Mouse (Mus musculus) gastrocnemius, postnatal 14 days (tissue): ENCODE data around the gene Galk2. TPM values are rescaled to one million over a fixed set of nuclear protein-coding genes. Genes with fewer than 3 reads are reported as not detected.

Source experiments
- DNase-seq: peaks from one replicate; pipeline ENCODE4 v3.0.0; 2021; ENCODE audit warnings: mixed read lengths
- intact Hi-C: fragments of 180-260 bp; cut with DNase I; formaldehyde crosslinking; loops from one replicate; pipeline ENCODE4 v1.15.1; 2025; ENCODE audit warnings: low total_unique reads
- total RNA-seq, 2 experiments: library from RNA; stranded (reverse); gene quantifications; 2 replicates each; pipeline ENCODE4 v1.2.3; 2021

Galk2 gene
- total RNA-seq, 2 experiments from 2014 or later, result 8.1 to 8.6 TPM

DNA sequence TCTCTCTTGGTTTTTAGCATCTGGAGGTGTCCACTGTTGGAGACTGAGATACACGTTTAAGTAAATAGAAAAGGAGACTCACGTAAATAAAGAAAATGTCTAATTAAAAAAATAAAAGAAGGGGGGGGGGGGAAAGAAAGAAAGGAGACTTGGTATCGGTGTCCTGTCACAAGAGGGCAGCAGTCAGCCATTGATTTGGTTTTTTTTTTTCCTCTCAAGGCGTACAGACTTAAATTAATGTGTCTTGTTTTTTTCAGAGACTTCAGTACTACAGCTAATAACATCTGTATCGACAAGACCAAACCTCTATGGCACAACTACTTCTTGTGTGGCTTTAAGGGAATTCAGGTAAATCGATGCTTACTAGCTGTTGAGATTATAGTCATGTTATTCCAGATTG is 34.2 kb downstream of the Galk2 start:
- intact Hi-C loops, result loop anchor here (5.0 to 10.0 kb wide), 2 partner anchors 469 to 632 kb away; no protein-coding TSS in a partner anchor
- DNase-seq, result peak; percentile 24

- intact Hi-C loops, result loop anchor here (10.0 kb wide), 1 partner anchor 630 kb away; no protein-coding TSS in a partner anchor
- DNase-seq, result no peak
Measured at GRCm38 (mm10) chr2:125895099-125895498, 36.2 kb downstream of the Galk2 start.

- intact Hi-C loops, result loop anchor here (10.0 kb wide), 1 partner anchor 628 kb away; no protein-coding TSS in a partner anchor
- DNase-seq, result no peak
Measured at GRCm38 (mm10) chr2:125896355-125896754, 37.4 kb downstream of the Galk2 start.

DNA sequence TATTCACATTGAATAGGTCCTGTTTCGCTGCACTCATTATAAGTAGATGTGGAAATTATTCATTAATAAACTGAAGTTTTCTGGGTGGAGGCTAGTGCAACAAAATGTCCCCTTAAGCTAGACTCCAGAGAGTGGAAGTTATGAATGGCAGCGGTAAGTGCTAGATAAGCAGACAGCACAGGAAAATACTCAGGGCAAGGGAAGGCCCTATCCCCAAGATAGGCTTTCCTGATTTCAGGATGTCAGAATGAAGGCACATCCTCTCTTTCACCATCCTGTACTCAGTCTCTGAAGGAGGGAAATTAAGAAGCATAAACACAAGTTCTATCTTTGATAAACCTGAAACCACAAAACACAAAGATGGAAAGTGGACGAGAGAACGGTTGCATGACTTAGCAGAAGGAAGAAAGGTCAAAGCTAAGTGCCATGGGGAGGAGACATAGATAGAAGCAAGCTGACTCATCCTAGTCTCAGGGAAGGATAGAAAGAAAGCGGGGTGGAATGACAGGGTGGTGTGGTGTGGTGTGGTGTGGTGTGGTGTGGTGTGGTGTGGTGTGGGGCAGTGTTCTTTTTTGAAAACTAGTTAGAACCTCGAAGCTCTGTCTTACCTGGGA is 42.0 kb downstream of the Galk2 start:
- DNase-seq, result no peak
- intact Hi-C loops, result no loop called here

GRCm38 (mm10) chr2:125901426-125901825 is 42.5 kb downstream of the Galk2 start:
- no peak for DNase-seq
- intact Hi-C loops, result no loop called here

- intact Hi-C loops, result no loop called here
- no peak for DNase-seq
Measured at GRCm38 (mm10) chr2:125906407-125907066, 47.6 kb downstream of the Galk2 start.

DNA sequence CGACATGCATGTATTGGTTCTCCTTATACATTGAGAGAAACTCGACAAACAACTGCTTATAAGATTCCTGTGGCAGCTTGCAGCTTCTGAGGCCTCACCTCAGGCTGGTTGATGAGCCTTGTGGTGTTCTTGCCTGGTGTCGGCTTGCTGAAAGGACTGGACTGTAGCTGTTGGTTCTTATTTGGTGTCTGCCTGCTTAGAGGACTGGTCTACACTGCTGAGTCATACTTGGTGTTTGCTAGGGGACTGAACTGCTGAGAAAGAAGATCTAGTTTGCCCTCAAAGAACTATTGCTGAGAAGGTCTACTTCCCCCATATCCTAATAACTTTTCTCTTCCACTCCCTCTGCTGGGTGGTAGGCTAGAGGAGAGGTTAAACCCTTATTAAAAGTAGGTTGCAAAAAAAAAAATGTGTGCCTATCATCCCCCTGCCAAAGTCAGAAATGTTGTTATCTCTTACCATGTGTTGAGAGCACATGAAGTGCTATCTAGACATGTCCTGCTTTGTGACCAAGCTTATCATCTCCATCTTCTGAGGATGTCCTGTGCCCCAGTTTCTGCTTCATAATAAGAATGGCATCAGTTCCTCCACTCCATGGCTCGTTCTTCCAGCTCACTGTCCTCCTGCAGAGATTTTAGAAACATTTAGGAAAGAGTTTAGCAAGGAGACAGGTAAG is 48.8 kb downstream of the Galk2 start:
- intact Hi-C loops, result no loop called here
- no peak for DNase-seq

- DNase-seq, result no peak
- intact Hi-C loops, result no loop called here
Measured at GRCm38 (mm10) chr2:125914167-125914566, 55.3 kb downstream of the Galk2 start.

DNA sequence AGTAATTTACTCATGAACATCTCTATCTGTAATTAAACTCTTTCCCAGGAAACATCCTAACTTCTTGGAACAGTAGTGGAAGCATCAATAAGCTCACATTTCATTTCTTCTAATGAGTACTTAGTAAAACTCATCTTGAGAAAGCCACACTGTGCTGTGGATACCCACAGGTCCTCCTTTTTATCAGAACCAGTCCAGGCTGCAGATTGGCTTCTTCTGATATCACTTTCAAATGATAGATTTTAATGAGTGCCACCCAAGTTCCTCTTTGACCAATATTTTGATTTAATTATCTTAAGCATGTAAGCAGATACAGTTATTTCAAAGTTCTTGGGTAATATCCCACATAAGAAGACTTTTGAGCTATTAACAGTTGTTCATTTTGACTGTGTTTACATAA is 55.8 kb downstream of the Galk2 start:
- intact Hi-C loops, result no loop called here
- DNase-seq, result no peak

DNA sequence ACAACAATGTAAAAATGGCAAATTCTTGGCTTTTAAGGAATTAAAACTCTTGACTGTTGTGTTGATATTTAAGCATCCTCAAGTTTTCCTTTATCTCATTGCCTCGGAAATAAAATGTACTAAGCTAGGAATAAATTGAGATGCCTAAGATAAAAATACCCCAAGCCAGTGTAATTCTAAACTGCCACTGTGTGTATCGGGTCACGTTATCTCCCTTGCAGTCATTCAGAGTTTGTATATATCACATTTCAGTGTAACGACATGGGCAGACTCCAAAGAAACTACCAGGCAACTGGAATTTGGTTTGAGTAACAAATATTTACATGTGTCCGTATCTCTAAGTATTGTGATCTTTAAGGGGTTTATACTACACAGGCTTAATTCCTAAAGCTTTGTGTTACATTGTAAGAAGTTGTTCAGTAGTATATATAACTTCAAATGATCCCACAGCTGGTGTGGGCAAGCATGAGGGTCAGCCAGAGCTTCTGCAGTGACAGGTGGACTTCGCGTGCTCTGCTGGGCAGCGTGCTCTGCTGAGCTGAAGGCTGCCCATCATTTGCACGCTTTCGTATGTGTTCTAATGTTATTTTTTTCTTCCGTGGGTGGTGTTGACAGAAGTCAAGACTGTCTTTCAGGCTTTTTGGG is 57.9 kb downstream of the Galk2 start:
- intact Hi-C loops, result no loop called here
- no peak for DNase-seq

DNA sequence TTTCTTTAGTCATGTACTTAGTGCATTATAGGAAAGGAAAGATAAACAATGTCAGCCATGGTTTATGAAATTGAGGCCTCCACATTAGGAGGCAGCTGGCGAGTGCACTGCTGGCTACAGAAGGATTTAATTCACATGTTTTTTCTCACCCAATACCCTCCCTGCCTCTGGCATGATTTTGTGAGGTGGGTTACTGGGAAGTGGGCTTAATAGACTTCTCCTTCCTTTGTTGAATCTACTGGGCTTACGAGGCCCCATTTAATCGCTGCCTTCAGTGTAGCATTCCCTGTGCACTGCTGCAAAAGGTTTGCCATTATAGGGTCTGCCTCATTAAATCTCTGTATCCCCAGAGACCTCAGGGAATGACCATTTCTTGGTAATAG is 58.4 kb downstream of the Galk2 start:
- intact Hi-C loops, result no loop called here
- no peak for DNase-seq

DNA sequence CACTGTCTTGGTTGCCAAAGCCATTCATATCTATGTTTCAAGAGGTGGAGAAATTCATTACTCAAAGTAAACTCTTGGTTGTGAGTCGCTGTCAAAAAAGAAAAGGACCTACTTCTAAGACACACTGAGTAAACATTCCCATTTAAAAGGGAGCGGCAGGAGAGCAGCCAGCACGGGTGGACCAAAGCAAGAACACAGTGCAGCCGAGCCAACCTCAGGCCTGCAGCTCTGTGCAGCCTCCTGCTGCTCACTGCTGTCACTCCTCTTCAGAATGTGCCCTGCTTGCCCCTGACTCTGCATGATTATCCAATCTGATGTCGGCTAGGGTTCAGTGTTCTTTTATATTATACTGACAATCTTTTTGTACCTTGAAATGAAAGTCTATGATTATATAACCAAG is 62.4 kb downstream of the Galk2 start:
- intact Hi-C loops, result no loop called here
- DNase-seq, result no peak

DNA sequence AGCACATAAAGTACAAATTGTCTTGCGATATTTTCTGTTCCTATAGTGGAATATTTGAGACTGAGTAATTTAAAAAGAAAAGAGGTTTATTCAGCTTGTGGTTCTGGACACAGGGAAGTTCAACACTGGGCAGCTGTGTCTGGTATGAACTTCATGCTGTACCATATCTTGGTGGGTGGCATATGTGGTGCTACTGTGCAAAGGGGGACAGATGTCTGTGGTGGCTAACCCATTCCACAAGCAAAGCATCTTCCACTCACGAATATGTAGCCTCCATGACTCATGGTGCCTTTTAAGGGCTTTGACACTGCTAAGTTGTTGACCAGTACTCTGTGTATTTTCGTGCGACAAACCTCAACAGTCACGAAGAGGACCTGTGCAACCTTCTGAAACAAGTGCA is 63.2 kb downstream of the Galk2 start:
- DNase-seq, result no peak
- intact Hi-C loops, result no loop called here

DNA sequence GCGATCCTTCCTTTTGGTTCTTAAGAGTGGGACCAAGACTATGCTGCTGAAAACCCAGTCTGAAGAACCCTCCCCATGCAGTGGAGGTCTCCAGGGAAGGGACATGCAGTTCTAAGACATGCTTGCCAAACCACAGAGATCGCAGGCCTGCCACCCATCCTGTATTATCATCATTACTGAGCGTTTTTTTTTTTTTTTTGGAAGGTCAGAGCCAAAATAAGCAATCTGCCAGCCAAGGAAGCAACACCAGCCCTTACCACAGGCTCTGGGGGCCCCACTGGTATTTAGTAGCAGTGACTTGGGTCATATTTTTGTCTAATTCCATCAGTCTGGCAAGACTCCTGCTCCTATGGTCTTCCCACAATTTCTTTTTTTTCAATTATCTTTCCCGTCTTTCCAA is 64.0 kb downstream of the Galk2 start:
- DNase-seq, result peak; percentile 5
- intact Hi-C loops, result no loop called here

- intact Hi-C loops, result no loop called here
- no peak for DNase-seq
Measured at GRCm38 (mm10) chr2:125923346-125923745, 64.4 kb downstream of the Galk2 start.

GRCm38 (mm10) chr2:125924554-125924953 is 65.6 kb downstream of the Galk2 start:
- no peak for DNase-seq
- intact Hi-C loops, result no loop called here

GRCm38 (mm10) chr2:125925081-125925480 is 66.2 kb downstream of the Galk2 start:
- intact Hi-C loops, result no loop called here
- no peak for DNase-seq

- DNase-seq, result no peak
- intact Hi-C loops, result no loop called here
Measured at GRCm38 (mm10) chr2:125929396-125929795, 70.5 kb downstream of the Galk2 start.

DNA sequence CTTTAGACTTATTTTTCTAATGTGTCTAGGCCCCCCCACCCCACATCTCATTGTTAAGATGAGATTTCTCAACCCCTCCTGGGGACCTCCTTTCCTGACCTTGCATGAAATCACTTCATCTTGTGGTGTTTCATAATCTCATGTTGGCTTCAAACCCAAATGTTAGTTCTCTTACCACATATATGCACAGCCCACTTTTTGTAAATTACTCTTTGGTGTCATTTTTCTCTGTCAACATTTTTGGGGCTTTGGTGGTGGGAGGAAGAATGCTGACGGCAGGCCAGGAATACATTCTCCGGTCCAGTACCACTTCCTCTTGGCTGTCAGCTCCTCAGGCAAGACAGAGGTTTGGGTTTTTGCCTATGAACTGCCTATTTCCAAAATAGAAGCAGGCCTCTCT is 71.0 kb downstream of the Galk2 start:
- no peak for DNase-seq
- intact Hi-C loops, result no loop called here

- intact Hi-C loops, result no loop called here
Measured at GRCm38 (mm10) chr2:125931193-125931592, 72.3 kb downstream of the Galk2 start.

More at GRCm38 (mm10) chr2:125931193-125931592, 72.3 kb downstream of the Galk2 start:
- DNase-seq, result no peak
